Mouse (Mus musculus) liver, embryonic 14.5 days (tissue): ENCODE measurements at regions not wholly inside any gene's neighbourhood (a gene's known extent, or its start where the extent isn't known, plus 50 kb on each side); places are given as distances from the start of the nearest gene placed in this dataset.

Source experiments
- ATAC-seq: fragments of 200-750 bp; cut with Nextera tagmentation; 2 replicates; pipeline ENCODE4 v1.8.0; 2017; ENCODE audit warnings: moderate number of reproducible peaks, mild to moderate bottlenecking, moderate library complexity; ENCODE audit not compliant: insufficient read depth
- DNase-seq, 3 experiments: peaks; one replicate each; pipeline ENCODE4 v3.0.0-alpha.2; 2012 to 2013; ENCODE audit warnings: low read depth in 3 of 3, low spot score in 3 of 3
- H3K27ac ChIP-seq: fragments of 300-500 bp; sonication (generic); 2 replicates; pipeline ENCODE4 v1.5.1; 2014; ENCODE audit warnings: moderate library complexity, mild to moderate bottlenecking, control low read depth, inconsistent platforms
- H3K27me3 ChIP-seq: fragments of 300-500 bp; sonication (generic); 2 replicates; pipeline ENCODE4 v1.6.1; 2014; ENCODE audit warnings: mild to moderate bottlenecking, low read length, moderate library complexity; ENCODE audit not compliant: control insufficient read depth, insufficient read depth
- H3K36me3 ChIP-seq: fragments of 300-500 bp; sonication (generic); replicated peaks from 2 replicates; pipeline ENCODE4 v1.6.1; 2014; ENCODE audit warnings: low read depth; ENCODE audit not compliant: control insufficient read depth, insufficient read depth
- H3K4me1 ChIP-seq, 2 experiments: fragments of 200-500 bp in 1 of 2; fragments of 300-500 bp in 1 of 2; sonication (generic) in 1 of 2; replicated peaks; 2 replicates each; pipeline ENCODE4 v1.6.1; 2012 to 2014; ENCODE audit warnings: antibody characterized with exemption in 1 of 2, inconsistent platforms in 1 of 2, low read length in 1 of 2; ENCODE audit not compliant: control insufficient read depth in 2 of 2, insufficient read depth in 2 of 2
- H3K4me2 ChIP-seq: fragments of 300-500 bp; sonication (generic); 2 replicates; pipeline ENCODE4 v1.6.1; 2014; ENCODE audit warnings: low read depth, mild to moderate bottlenecking, control low read depth, moderate library complexity
- H3K4me3 ChIP-seq, 2 experiments: fragments of 200-500 bp in 1 of 2; fragments of 300-500 bp in 1 of 2; sonication (generic) in 1 of 2; 2 replicates each; pipeline ENCODE4 v1.5.1; 2012 to 2014; ENCODE audit warnings: low read depth in 2 of 2, low read length in 2 of 2, mild to moderate bottlenecking in 2 of 2, control low read depth in 1 of 2, inconsistent platforms in 1 of 2, moderate library complexity in 1 of 2; ENCODE audit not compliant: insufficient read depth in 1 of 2
- H3K9ac ChIP-seq: fragments of 300-500 bp; sonication (generic); replicated peaks from 2 replicates; pipeline ENCODE4 v1.6.1; 2014; ENCODE audit warnings: mild to moderate bottlenecking, control low read depth, moderate library complexity
- H3K9me3 ChIP-seq: fragments of 300-500 bp; sonication (generic); 2 replicates; pipeline ENCODE4 v1.6.1; 2016; ENCODE audit warnings: low read length, mixed read lengths; ENCODE audit not compliant: control insufficient read depth
- CTCF ChIP-seq: IDR thresholded peaks from 2 replicates; pipeline ENCODE4 v1.5.1; 2016; ENCODE audit warnings: antibody characterized with exemption, low read depth, control low read depth
- EP300 ChIP-seq: IDR thresholded peaks from 2 replicates; pipeline ENCODE4 v1.6.1; 2016; ENCODE audit warnings: antibody characterized with exemption, low read depth
- WGBS: fragments of 180-500 bp; shearing (Covaris S2); extraction: QIAGEN DNeasy Blood & Tissue Kit; methylation state at CpG from one replicate; pipeline ENCODE4 v1.1.7; 2014; ENCODE audit not compliant: insufficient replicate concordance; 5-methylcytosine and 5-hydroxymethylcytosine counted together

- ATAC-seq (no peak), DNase-seq (no peak)
- no peaks in the 10 kb centered on the region for H3K27me3 ChIP-seq
- H3K4me3 ChIP-seq: no peak overlapping the region
- H3K36me3 ChIP-seq: no peaks in the 10 kb centered on the region
- no peaks in the 10 kb centered on the region for H3K9me3 ChIP-seq
- H3K4me2 ChIP-seq: no peak overlapping the region
- H3K4me1 ChIP-seq: no peaks in the 10 kb centered on the region
- H3K27ac ChIP-seq: no peak overlapping the region
- TF ChIP-seq CTCF: no peak
- 26% methylated on average over 5 of the region's 5 CpGs for WGBS
- H3K9ac ChIP-seq: no peak overlapping the region
Observed at GRCm38 (mm10) chr11:114513446-114513845, 154.9 kb upstream of the Rpl38 start.

DNA sequence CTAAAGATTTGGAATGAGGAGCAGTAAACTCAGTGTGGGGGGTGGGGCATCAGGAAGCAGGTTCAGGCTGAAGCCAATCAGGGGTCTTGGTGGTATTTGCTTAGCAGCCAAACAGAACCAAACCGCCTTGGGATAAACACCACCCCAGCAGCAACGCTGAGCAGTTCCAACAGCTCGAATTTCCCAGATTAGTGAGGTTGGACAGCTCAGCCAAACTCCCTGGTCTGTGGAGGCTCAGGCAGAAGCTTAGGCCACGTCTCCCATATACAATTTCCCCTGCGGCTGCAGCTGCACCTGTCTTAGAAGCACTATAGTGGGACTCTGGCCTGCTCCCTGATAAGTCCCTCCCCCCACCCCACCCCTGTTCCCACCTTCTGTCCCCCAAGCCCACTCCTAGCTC, 156.3 kb upstream of the Rpl38 start:
- Histone ChIP-seq H3K4me2 (no peak overlapping the region), H3K27ac (no peak overlapping the region), H3K4me3 (no peak overlapping the region), H3K36me3 (no peaks in the 10 kb centered on the region), H3K27me3 (no peaks in the 10 kb centered on the region), H3K9me3 (no peaks in the 10 kb centered on the region), H3K4me1 (no peaks in the 10 kb centered on the region), H3K9ac (no peak overlapping the region)
- TF ChIP-seq EP300: no peak
- TF ChIP-seq CTCF: no peak
- 33% methylated on average over 5 of the region's 5 CpGs for WGBS
- no peak for ATAC-seq
- no peak for DNase-seq

GRCm38 (mm10) chr11:114502562-114502961, 165.8 kb upstream of the Rpl38 start:
- Histone ChIP-seq H3K9ac (no peak overlapping the region), H3K9me3 (no peaks in the 10 kb centered on the region), H3K4me3 (no peak overlapping the region), H3K36me3 (no peaks in the 10 kb centered on the region), H3K4me1 (no peaks in the 10 kb centered on the region), H3K4me2 (no peak overlapping the region), H3K27me3 (no peaks in the 10 kb centered on the region), H3K27ac (no peak overlapping the region)
- no peak for DNase-seq
- 35% methylated on average over 5 of the region's 5 CpGs for WGBS
- TF ChIP-seq CTCF: no peak
- ATAC-seq: no peak

DNA sequence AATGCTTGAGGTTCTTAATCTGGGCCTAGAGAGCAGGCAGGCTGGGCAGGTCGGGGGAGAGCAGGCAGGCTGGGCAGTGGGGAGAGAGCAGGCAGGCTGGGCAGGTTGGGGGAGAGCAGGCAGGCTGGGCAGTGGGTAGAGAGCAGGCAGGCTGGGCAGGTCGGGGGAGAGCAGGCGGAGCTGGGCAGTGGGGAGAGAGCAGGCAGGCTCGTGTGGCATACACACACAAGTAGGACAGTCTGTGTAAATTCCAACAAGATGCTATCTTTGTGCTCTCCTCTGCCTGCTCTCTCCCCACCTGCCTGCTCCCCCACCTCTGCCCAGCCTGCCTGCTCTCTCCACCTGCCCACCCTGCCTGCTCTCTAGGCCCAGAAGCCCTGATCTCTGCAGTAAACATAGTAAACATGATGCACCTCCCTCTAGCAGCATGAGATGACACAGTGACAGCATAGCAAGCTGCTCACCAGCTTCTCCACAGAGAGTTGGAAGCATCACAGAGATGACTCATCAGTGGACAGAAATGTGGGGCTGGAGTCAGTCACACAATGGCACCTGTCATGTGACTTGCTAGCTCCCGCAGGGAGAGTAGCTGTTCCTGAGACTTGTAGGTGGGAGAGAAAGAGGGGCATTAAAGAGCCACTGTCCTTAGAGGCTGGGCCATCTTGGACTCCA, 166.3 kb upstream of the Rpl38 start:
- Histone ChIP-seq H3K27ac (no peak overlapping the region), H3K9me3 (no peaks in the 10 kb centered on the region), H3K36me3 (no peaks in the 10 kb centered on the region), H3K4me3 (no peak overlapping the region), H3K9ac (no peak overlapping the region), H3K4me2 (no peak overlapping the region), H3K27me3 (no peaks in the 10 kb centered on the region), H3K4me1 (no peaks in the 10 kb centered on the region)
- DNase-seq (no peak), ATAC-seq (no peak)
- WGBS: 41% methylated on average over 5 of the region's 5 CpGs
- TF ChIP-seq EP300: no peak

- no peak overlapping the region for H3K4me3 ChIP-seq
- H3K9ac ChIP-seq: no peak overlapping the region
- no peak overlapping the region for H3K27ac ChIP-seq
- no peaks in the 10 kb centered on the region for H3K27me3 ChIP-seq
- DNase-seq (no peak), ATAC-seq (no peak)
- no peaks in the 10 kb centered on the region for H3K36me3 ChIP-seq
- TF ChIP-seq CTCF (no peak), EP300 (no peak)
- no peaks in the 10 kb centered on the region for H3K9me3 ChIP-seq
- H3K4me2 ChIP-seq: no peak overlapping the region
- 71% methylated on average over 7 of the region's 7 CpGs for WGBS
- H3K4me1 ChIP-seq: no peaks in the 10 kb centered on the region
Observed at GRCm38 (mm10) chr11:114500416-114500815, 167.9 kb upstream of the Rpl38 start.
